Mouse (Mus musculus) urinary bladder, postnatal 10 days (tissue): ENCODE results near the gene Ccdc59.

Source experiments
- DNase-seq: peaks from one replicate; pipeline ENCODE4 v3.0.0; 2022; ENCODE audit warnings: low spot score

The Ccdc59 gene

DNA sequence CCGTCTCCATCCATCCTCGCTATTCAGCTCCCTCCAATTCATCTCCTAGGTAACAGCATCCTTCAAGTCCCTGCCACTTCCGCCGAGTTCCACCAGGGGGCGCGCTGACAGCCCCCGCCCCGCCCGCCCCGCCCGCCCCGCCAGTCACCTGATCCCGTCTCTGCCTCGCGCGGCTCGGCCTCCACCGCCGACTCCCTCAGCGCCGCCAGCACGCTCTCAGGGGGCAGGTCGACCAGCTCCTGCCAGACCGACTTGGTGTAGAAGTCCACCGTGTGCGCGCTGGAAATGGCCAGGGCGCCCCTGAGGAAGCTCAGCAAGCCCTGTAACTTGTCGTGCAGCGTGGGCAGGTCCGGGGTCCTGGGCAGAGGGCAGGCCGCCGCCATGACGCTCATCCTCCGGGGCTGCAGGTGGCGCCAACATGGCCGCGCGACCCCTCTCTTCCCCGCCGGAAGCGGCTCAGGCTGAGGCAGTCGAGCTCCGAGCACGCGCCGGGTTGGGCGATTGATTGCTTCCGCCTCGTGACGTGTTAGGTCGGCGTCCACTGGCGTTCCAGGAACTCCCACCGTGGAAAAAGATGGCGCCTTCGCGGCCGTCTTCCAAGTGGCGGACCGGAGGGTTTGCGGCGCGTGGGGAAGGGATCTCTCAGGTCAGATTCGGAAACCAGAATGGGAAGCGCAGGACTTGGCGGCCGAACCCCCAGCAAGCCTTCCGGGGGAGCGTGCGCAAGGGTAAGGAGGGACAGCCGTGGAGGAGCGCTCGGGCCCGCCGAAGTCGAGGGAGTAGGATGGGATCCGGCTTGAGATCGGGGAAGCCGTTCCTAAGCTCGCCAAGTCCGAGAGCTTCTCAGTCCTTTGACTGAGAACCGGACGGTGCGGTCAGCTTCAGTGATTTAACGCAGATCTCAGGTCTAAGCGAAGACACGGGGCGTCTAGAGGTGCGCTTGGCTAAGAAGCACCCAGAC is at the start of gene Ccdc59, which contains the start of gene Mettl25:
Gene Ccdc59, plus strand, starts transcription at position 140 of the 961 bp plus-strand sequence.
Gene Mettl25, minus strand, starts transcription at position 453 of the 961 bp plus-strand sequence.
- peak; percentile 89 for DNase-seq

DNA sequence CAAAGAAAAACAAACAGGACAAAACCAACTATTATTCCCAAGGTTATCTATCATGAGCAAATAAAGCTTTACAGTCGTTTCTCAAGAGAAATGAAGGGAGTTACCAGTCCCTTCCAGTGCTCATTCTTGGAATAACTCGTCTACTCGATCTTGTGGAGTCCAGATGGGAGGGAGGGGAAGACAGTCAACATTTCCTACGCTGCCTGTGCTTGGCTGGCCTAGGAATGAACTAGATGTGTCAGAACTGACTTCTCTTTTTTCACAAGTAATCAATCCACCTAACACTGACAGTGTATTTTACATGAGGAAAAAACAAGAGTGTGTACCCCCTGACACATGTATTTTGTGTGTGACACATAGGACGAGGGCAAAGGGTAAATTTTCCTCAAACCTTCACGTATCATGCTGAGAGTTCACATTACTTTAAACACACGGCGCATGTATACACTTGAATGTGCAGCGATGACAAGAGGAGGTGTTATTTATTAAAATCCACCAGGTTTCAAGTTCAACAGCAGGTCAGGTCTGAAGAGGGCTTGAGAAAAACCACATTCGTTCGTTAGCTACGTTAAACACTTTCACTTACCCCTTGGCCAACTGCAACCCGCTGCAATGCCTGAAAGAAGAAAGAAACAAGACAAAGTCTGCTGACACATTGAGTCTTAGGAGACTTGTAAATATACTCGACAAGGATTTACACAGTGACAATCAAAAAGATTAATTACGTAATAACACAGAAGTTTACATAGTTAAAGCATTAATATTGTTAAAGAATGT is 46.9 kb upstream of the Ccdc59 start:
- no peak for DNase-seq

DNA sequence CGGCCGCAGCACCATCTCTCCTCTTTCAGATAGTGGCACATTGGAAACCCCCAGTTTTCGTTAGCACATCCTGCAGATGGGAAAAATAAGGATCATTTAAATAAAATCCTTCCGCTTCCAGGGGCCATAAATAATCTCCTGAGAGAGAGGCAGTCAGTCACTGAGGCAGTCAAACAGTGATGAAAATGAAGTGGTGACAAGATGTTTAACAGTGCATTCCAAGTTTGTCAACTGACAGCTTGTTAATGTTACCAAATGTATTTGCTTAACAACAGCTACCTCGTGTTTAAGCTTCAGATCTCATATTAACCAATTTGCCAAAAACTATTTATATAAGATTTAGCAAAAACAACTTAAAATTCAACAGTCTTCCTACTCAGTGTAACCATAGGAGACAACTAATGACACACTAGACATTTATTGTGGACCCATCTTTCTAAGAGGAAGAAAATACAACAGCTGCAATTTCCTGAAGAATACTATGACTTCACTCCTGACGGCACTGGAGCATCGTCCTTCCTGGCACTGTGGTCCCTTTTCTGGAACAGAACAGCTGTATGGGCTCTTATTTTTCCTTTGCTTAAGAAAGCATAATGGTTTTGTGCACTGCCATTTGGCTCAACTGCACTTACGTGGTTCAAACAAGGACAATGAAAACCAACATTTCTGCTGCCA is 43.5 kb upstream of the Ccdc59 start:
- no peak for DNase-seq

DNA sequence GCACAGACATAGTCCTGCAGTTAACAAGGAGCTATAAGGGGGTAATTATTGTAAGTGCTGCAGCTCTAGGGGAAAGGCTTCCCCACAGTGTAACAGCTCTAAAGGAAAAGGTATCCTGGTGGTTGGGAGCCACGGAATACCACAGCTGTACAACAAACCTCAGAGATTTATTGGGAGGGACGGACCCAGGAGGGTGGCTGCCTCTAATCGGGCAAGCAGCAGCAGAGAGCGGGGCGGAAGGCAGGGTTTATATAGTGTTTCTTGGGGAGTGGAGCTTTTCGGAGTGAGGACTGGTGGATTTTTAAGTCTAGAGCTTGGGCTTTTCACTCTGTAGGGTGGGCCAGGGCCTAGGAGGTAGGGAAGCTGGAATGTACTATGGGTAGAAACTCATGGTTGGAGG is 39.7 kb upstream of the Ccdc59 start:
- no peak for DNase-seq

DNA sequence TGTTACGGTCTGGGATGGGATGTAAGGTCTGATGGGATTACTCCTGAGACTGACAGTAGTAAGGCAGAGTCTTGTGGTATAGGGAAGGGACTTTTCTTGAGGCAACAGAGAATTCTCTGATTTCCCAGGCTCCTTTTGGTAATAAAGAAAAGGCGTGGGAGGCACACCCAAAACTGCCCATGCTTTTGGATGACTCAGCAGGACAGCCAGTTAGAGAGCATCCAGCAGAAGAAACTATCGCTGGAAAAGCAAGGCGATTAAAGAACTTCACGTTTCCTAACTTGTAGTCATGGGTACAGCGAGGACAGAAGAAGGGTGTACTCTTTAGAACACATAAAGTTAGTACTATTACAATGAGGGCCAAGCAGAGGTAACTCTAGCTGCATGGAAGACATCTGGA is 38.7 kb upstream of the Ccdc59 start:
- no peak for DNase-seq

DNA sequence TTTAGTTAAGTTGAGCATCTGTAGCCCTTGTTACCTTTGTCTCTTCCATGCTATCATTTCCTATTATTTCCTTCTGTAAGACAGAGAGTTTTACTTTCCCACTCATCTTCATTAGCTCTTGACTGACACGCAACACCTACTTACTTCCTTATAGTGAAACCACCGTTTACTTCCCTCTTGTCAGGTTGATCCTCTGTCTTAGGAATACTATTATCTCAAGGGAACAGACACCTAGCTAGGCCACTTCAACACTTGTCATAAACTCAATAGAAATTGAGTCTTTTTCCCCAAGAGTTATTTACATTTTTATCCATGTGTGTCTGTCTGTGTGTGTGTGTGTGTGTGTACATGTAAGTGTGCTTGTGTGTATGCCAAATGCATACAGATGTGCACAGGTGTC is 37.4 kb upstream of the Ccdc59 start:
- no peak for DNase-seq

DNA sequence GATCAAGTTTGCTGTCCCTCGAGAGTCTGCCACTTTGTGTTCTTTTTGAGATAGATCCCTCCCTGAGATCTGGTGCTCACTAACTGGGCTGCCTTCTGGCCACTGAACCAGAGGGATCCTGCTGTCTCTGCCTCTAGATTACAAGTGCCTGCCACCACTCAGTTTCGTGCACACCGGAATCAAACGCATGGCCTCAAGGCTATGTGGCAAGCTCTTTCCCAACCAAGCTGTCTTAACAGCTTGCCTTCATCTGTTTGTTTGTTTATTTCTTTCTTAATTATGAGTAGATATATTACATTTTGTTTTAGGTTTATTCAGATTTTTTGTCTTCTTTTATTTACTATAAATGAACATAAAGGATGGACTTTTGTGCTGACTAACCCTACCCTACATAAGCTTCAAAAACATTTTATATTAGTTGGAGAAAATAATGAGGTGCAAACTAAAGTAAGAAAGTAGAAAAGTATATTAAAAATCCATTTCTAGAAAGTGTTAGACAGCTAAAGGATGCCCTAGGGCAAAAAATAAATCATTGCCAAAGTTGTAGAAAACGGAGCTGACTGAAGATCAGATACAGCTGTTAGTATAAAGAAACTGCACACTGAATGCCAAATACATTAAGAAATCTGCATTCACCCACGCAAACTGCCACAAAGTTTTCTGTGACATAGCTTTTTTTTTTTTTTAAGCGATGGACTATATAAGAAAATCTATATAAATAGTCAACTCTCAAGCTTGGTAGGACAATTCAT is 34.4 kb upstream of the Ccdc59 start:
- no peak for DNase-seq

DNA sequence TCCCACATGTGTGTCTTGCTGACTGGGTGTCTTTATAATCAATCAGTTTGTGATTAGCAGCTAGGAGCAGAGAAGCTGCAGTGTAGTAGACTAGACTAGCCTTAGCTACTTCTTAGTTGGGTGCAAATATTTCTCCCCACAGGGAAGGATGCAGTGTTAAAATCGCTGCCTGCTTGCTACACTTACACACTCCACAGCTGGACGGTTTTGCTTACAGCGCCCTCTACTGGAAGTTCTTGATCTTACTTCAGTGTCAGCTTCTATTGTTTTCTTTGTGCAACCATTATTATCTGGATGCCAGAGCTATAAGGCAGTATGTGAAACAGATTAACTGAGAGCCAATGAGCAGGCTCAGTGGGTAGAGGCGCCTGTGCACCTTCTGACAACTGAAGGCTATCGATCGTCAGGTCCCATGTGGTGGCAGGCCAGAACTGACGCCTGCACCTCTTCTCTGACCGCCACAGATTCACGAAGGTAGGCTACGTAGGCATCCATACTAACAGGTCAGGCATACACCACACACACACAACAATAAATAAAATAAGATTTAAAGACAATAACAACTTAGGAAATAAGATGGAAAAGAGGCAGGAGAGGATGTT is 6.1 kb upstream of the Ccdc59 start:
- DNase-seq: no peak

DNA sequence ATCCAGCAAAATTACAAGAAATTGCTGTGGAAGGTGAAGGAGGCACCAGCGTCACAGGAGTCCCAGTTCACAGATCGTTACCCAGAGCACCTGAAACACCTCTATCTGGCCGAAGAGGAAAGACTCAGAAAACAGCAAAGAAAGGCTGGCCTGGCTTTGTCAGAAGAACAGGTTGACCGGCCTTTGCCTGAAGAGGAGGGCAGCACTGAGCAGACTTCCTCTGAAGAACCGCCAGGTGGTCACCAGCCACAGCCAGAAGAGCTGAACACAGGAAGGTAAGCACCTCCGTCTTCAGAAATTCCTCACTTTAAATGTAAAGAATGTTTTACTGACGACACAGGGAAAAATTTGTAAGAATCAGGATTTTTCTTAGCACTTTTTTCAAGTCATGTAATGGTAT is 1.7 kb downstream of the Ccdc59 start:
- no peak for DNase-seq

DNA sequence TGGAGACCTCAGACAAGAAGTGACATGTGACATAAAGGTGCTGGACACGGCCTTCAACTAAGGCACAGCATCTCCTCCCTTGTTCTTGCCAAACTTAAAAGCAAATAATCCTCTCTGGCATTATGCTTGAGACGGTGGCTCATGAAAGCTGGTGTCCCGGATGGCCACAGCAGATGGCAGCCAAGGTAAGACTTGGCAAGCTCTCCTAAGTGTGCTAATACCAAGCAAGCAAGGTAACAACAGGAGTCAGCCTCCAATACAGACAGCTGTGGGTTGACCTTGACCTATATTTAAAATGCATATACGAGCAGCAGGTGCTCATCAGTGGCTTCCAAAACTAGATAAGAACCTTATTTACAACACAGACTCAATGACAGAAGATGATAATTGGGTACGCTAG is 9.4 kb downstream of the Ccdc59 start:
- DNase-seq: no peak

DNA sequence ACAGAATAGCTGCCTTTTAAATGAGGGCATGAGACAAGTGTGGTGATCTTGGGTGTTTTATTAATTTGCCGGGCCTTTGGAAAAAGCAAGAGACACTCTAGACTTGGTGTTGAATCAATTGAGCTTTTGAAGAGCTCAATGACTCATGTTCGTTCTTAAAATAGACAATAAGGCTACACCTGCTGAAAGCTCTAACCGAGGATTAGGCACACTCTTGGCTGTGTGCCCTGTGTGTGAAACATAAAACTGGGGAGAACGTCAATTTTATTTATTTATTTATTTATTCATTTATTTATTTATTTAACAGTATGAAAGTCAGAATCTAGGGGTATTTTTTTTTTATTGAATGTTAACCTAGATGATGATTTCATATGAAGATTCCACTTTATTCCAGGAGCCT is 10.3 kb downstream of the Ccdc59 start:
- no peak for DNase-seq

DNA sequence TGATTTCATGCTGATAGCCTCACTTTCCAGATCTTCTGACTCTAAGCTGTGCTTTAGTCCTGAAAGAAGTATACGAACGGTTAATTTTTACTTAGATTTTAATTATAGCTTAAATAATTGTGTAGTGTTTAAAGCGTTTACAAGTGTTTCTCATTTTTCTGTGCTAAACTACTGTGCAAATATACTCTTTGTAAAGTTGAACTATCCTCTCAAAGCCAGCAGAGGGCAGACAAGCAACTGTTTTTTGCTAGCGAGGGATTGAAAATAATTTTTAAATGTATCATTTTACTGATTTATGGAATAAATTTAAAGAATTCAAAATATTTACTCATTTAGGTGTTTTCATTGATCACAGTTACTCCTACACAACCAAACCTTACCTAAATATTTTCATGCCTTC is 26.4 kb downstream of the Ccdc59 start:
- DNase-seq: no peak
